In genomic region chr12:104854826-104855225, GRCm38 (mm10) we compare ENCODE assay signal across 17 mouse cellular contexts. TPM values are rescaled to one million over a fixed set of nuclear protein-coding genes. Genes with fewer than 3 reads are reported as not detected.
"Had no signal": no experiment of that assay in that cellular context is flagged by ENCODE, and none has a peak within 500 bp of the region (broad histone marks: within the 10 kb centered on the region; RNA-seq: fewer than 3 reads in every experiment).

No protein-coding gene starts in this region.

- H3K4me2 ChIP-seq: lung, embryonic 15.5 days; midbrain, embryonic 11.5 days; midbrain, embryonic 13.5 days; midbrain, embryonic 15.5 days; neural tube, embryonic 12.5 days had no signal

- H3K9ac ChIP-seq: lung, embryonic 15.5 days; midbrain, embryonic 13.5 days; midbrain, embryonic 15.5 days; neural tube, embryonic 12.5 days had no signal

- ATAC-seq: lung, postnatal 0 days; midbrain, embryonic 13.5 days; midbrain, embryonic 15.5 days had no signal

- H3K4me1 ChIP-seq: megakaryocyte, embryonic 14.5 days had no signal

- H3K9me3 ChIP-seq: lung, embryonic 15.5 days; megakaryocyte, embryonic 14.5 days; midbrain, embryonic 13.5 days; midbrain, embryonic 15.5 days; neural tube, embryonic 12.5 days had no signal

- DNase-seq: lung, adult 2 months; lung, postnatal 14 days; lung, postnatal 36 days; right cerebral cortex, postnatal 14 days; spleen, adult 18-20 months; thymus, adult 2 months; thymus, postnatal 25 days; thymus, postnatal 4 days had no signal

- H3K4me3 ChIP-seq: lung, embryonic 15.5 days; megakaryocyte, embryonic 14.5 days; midbrain, embryonic 13.5 days; midbrain, embryonic 15.5 days; neural tube, embryonic 12.5 days had no signal

- H3K36me3 ChIP-seq: lung, embryonic 15.5 days; midbrain, embryonic 13.5 days; midbrain, embryonic 15.5 days; neural tube, embryonic 12.5 days had no signal

- H3K27ac ChIP-seq: lung, embryonic 15.5 days; macrophage; midbrain, embryonic 13.5 days; midbrain, embryonic 15.5 days; neural tube, embryonic 12.5 days had no signal

- H3K27me3 ChIP-seq: lung, embryonic 15.5 days; midbrain, embryonic 13.5 days; midbrain, embryonic 15.5 days; neural tube, embryonic 12.5 days had no signal

RNA-seq across cellular contexts. Expression of gene Clmn, which starts 10.1 kb away (rescaled TPM):
- total RNA-seq: monocyte, adult 5-6 weeks had no signal
- polyA plus RNA-seq: macrophage had no signal
